Mouse (Mus musculus): ENCODE data around the gene Fmnl2.

DNA sequence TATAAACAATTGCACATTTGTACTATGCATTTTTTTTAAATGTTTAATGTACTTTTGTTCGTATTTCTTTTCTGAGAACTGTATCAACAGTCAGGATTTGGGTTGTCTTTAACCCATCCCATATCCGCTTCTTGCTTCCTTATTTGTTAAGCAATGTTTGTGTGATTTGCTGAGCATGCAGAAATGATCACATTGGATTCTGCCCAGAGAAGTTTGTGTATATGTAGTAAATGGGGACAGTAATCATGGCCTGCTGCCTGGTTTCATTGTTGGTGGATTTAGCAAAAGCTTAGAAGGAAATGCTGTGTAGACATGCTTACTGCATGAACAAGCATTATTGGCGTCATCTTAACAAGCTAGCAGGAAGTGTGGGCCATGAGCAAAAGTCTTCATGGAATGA lies 39.3 kb downstream of the Fmnl2 start:
- TF ChIP-seq CTCF (IDR thresholded peaks at IDR 0.05; ENCODE audit: low read depth, low read length) (no peak), POLR2A (IDR thresholded peaks at IDR 0.05; ENCODE audit: borderline replicate concordance, low read depth, low read length) (no peak)

Data from bone marrow macrophage, adult 2 months (primary cell).